Mouse (Mus musculus): ENCODE measurements at regions not wholly inside any gene's neighbourhood (a gene's known extent, or its start where the extent isn't known, plus 50 kb on each side); places are given as distances from the start of the nearest gene placed in this dataset.
"Not testable (repeated sequence)": the region's sequence is repeated elsewhere in the genome, so short reads cannot be mapped to it uniquely, and the experiment has no call there.

DNA sequence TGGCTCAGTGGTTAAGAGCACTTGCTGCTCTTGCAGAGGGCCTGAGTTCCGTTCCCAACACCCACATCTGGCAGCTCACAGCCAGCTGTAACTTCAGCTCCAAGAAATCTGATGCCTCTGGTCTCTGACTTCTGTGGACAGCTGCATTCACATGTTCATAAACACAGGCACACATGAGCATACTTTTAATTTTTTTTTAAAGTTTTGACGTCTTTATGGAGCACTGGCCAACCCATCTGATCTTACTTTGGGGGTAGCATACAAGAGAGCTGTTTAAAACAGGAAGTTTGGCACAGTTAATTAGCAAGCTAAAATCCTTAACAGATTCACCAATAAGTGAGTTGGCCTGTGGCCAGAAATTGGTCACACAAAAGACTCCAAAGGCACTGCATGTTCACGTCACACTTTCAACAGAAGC, 81.2 kb upstream of the Atl2 start:
- Histone ChIP-seq H3K9ac (replicated peaks) (no peak overlapping the region), H3K36me3 (replicated peaks; ENCODE audit: control insufficient read depth, insufficient read depth, low read depth) (no peaks in the 10 kb centered on the region), H3K27ac (no peak overlapping the region), H3K9me3 (ENCODE audit: control insufficient read depth, low read length) (no peaks in the 10 kb centered on the region), H3K4me2 (ENCODE audit: low read depth) (no peak overlapping the region), H3K4me3 (ENCODE audit: insufficient read depth in 1 of 2, low read depth in 2 of 2, low read length in 2 of 2) (no peak overlapping the region), H3K27me3 (ENCODE audit: control insufficient read depth, insufficient read depth, low read length) (no peaks in the 10 kb centered on the region), H3K4me1 (replicated peaks; ENCODE audit: control insufficient read depth in 2 of 2, insufficient read depth in 2 of 2, low read length in 1 of 2) (peaks cover 8 to 39% of the 10 kb centered on the region in 2 experiments)
- 33% methylated on average over 3 of the region's 3 CpGs for WGBS (ENCODE audit: insufficient replicate concordance)
- no peak for TF ChIP-seq EP300 (IDR thresholded peaks at IDR 0.05; ENCODE audit: low read depth)
- TF ChIP-seq CTCF (IDR thresholded peaks at IDR 0.05; ENCODE audit: low read depth), result no peak
- no peak for ATAC-seq (ENCODE audit: insufficient read depth)
- DNase-seq (ENCODE audit: low read depth in 3 of 3, low spot score in 3 of 3), result no peak

DNA sequence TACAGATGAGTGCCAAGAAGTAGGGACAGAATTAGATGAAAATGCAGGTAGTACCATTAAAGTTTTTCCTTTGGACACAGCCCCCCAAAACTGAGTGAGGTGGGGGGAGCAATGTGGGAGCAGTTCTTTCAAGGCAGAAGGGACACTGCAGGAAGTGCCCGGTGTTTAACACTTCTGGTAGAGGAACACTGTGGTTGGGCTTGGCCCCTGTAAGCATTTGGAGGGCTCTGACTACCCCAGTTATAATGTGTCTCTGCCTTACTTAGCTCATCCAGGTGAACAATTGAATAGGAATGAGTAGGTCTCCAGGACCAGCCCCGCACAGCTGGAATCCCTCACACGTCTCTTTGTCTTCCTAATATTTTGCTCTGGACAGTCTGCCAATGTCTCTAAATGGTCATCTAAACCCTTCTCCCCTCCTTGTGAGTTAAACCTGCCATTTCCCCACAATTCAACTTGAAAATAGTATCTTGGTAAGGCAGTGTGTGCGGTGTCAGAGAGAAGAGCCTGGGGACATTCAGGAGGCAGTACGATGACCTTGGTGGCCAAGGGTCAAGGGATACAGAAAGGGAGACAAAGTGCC, 80.7 kb upstream of the Atl2 start:
- TF ChIP-seq CTCF (IDR thresholded peaks at IDR 0.05; ENCODE audit: low read depth), result no peak
- no peak for TF ChIP-seq EP300 (IDR thresholded peaks at IDR 0.05; ENCODE audit: low read depth)
- DNase-seq (ENCODE audit: low read depth in 3 of 3, low spot score in 3 of 3), result no peak
- no peaks in the 10 kb centered on the region for H3K36me3 ChIP-seq (replicated peaks; ENCODE audit: control insufficient read depth, insufficient read depth, low read depth)
- peak overlapping the region in 1 of 2 experiments; percentile 21; a peak in 1 of 4 replicates for H3K4me3 ChIP-seq (ENCODE audit: insufficient read depth in 1 of 2, low read depth in 2 of 2, low read length in 2 of 2)
- peaks cover 8 to 36% of the 10 kb centered on the region in 2 experiments for H3K4me1 ChIP-seq (replicated peaks; ENCODE audit: control insufficient read depth in 2 of 2, insufficient read depth in 2 of 2, low read length in 1 of 2)
- H3K27me3 ChIP-seq (ENCODE audit: control insufficient read depth, insufficient read depth, low read length), result no peaks in the 10 kb centered on the region
- H3K9me3 ChIP-seq (ENCODE audit: control insufficient read depth, low read length), result no peaks in the 10 kb centered on the region
- H3K27ac ChIP-seq, result no peak overlapping the region
- 67% methylated on average over 5 of the region's 5 CpGs for WGBS (ENCODE audit: insufficient replicate concordance)
- H3K4me2 ChIP-seq (ENCODE audit: low read depth), result peak overlapping the region; percentile 65
- H3K9ac ChIP-seq (replicated peaks), result no peak overlapping the region
- ATAC-seq (ENCODE audit: insufficient read depth), result no peak

- H3K27me3 ChIP-seq (ENCODE audit: control insufficient read depth, insufficient read depth, low read length), result no peaks in the 10 kb centered on the region
- peak overlapping the region; percentile 21 to 28; a peak in 3 of 4 replicates for H3K4me3 ChIP-seq (ENCODE audit: insufficient read depth in 1 of 2, low read depth in 2 of 2, low read length in 2 of 2)
- H3K27ac ChIP-seq, result no peak overlapping the region
- DNase-seq (ENCODE audit: low read depth in 3 of 3, low spot score in 3 of 3), result peak; percentile 25 to 40 (median 26)
- peak overlapping the region; percentile 65 for H3K4me2 ChIP-seq (ENCODE audit: low read depth)
- H3K36me3 ChIP-seq (replicated peaks; ENCODE audit: control insufficient read depth, insufficient read depth, low read depth), result no peaks in the 10 kb centered on the region
- H3K9me3 ChIP-seq (ENCODE audit: control insufficient read depth, low read length), result no peaks in the 10 kb centered on the region
- WGBS (ENCODE audit: insufficient replicate concordance), result 16% methylated on average over 11 of the region's 11 CpGs
- peaks cover 8 to 39% of the 10 kb centered on the region in 2 experiments for H3K4me1 ChIP-seq (replicated peaks; ENCODE audit: control insufficient read depth in 2 of 2, insufficient read depth in 2 of 2, low read length in 1 of 2)
- peak; percentile 67 for ATAC-seq (ENCODE audit: insufficient read depth)
- no peak for TF ChIP-seq CTCF (IDR thresholded peaks at IDR 0.05; ENCODE audit: low read depth)
- TF ChIP-seq EP300 (IDR thresholded peaks at IDR 0.05; ENCODE audit: low read depth), result no peak
- H3K9ac ChIP-seq (replicated peaks), result no peak overlapping the region
Measured at GRCm38 (mm10) chr17:79975997-79976443, 80.1 kb upstream of the Atl2 start.

DNA sequence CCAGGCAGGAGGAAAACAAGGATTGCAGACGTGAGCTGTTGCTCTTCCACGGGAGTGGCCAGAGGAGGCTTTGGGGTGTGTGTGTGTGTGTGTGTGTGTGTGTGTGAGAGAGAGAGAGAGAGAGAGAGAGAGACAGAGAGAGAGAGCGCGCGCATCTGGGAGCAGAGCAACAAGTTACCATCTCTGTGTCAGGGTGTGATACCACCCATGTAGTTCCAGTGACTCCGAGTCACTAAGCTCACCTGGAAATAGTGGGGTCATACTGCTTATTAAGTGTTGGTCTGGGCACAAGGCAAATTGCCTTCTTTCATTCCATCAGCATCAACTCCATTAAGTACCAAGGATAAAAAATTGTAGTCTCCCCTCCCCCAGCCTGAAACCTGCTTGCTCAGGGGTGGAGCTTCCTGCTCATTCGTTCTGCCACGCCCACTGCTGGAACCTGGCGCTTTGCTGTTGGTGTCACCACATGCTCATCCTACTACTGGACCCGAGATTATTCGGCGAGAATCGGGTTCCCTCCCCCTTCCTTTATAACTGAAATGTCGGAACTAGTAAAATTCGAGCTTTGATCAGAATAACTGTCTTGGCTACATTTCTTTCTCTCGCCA, 79.3 kb upstream of the Atl2 start:
- not testable (repeated sequence) for H3K9ac ChIP-seq (replicated peaks); H3K36me3 ChIP-seq (replicated peaks; ENCODE audit: control insufficient read depth, insufficient read depth, low read depth); H3K27ac ChIP-seq; H3K9me3 ChIP-seq (ENCODE audit: control insufficient read depth, low read length); H3K27me3 ChIP-seq (ENCODE audit: control insufficient read depth, insufficient read depth, low read length)
- 11% methylated on average over 16 of the region's 16 CpGs for WGBS (ENCODE audit: insufficient replicate concordance)
- Histone ChIP-seq H3K4me1 (replicated peaks; ENCODE audit: control insufficient read depth in 2 of 2, insufficient read depth in 2 of 2, low read length in 1 of 2) (peaks cover 8 to 38% of the 10 kb centered on the region in 2 experiments), H3K4me2 (ENCODE audit: low read depth) (peak overlapping the region; percentile 65), H3K4me3 (ENCODE audit: insufficient read depth in 1 of 2, low read depth in 2 of 2, low read length in 2 of 2) (peak overlapping the region in 1 of 2 experiments; percentile 39; a peak in 3 of 4 replicates)
- ATAC-seq (ENCODE audit: insufficient read depth) (peak; percentile 63; the same call in 1 of the 2 replicates), DNase-seq (ENCODE audit: low read depth in 3 of 3, low spot score in 3 of 3) (peak in 2 of 3 experiments; percentile 18 to 28)

GRCm38 (mm10) chr17:79971721-79972336, 75.9 kb upstream of the Atl2 start:
- Histone ChIP-seq H3K9me3 (ENCODE audit: control insufficient read depth, low read length) (no peaks in the 10 kb centered on the region), H3K27ac (no peak overlapping the region), H3K36me3 (replicated peaks; ENCODE audit: control insufficient read depth, insufficient read depth, low read depth) (no peaks in the 10 kb centered on the region), H3K4me1 (replicated peaks; ENCODE audit: control insufficient read depth in 2 of 2, insufficient read depth in 2 of 2, low read length in 1 of 2) (peaks cover 8 to 53% of the 10 kb centered on the region in 2 experiments), H3K27me3 (ENCODE audit: control insufficient read depth, insufficient read depth, low read length) (no peaks in the 10 kb centered on the region; the same call in 1 of the 2 replicates), H3K4me2 (ENCODE audit: low read depth) (peak overlapping the region; percentile 39), H3K4me3 (ENCODE audit: insufficient read depth in 1 of 2, low read depth in 2 of 2, low read length in 2 of 2) (no peak overlapping the region), H3K9ac (replicated peaks) (no peak overlapping the region)
- no peak for TF ChIP-seq CTCF (IDR thresholded peaks at IDR 0.05; ENCODE audit: low read depth)
- TF ChIP-seq EP300 (IDR thresholded peaks at IDR 0.05; ENCODE audit: low read depth), result no peak
- no peak for DNase-seq (ENCODE audit: low read depth in 3 of 3, low spot score in 3 of 3)
- ATAC-seq (ENCODE audit: insufficient read depth), result no peak
- WGBS (ENCODE audit: insufficient replicate concordance), result 44% methylated on average over 8 of the region's 8 CpGs
